Mouse (Mus musculus) forebrain, embryonic 11.5 days (tissue): ENCODE measurements around the gene Zfp36. TPM values are rescaled to one million over a fixed set of nuclear protein-coding genes. Genes with fewer than 3 reads are reported as not detected.

Source experiments
- ATAC-seq: fragments of 200-750 bp; cut with Nextera tagmentation; replicated peaks from 2 replicates; pipeline ENCODE4 v1.8.0; 2017; ENCODE audit warnings: moderate TSS enrichment; ENCODE audit not compliant: low FRiP score
- DNase-seq: peaks from one replicate; pipeline ENCODE4 v3.0.0-alpha.2; 2017; ENCODE audit warnings: low spot score
- H3K27ac ChIP-seq: fragments of 300-500 bp; sonication (generic); 2 replicates; pipeline ENCODE4 v1.5.1; 2014; ENCODE audit warnings: low read depth, low read length
- H3K27me3 ChIP-seq: fragments of 300-500 bp; sonication (generic); 2 replicates; pipeline ENCODE4 v1.6.1; 2014; ENCODE audit warnings: mild to moderate bottlenecking, low read length, mixed read lengths; ENCODE audit not compliant: control insufficient read depth, insufficient read depth
- H3K36me3 ChIP-seq: fragments of 300-500 bp; sonication (generic); 2 replicates; pipeline ENCODE4 v1.6.1; 2014; ENCODE audit warnings: mild to moderate bottlenecking, low read length, moderate library complexity, mixed read lengths; ENCODE audit not compliant: control insufficient read depth, insufficient read depth
- H3K4me1 ChIP-seq: fragments of 300-500 bp; sonication (generic); replicated peaks from 2 replicates; pipeline ENCODE4 v1.6.1; 2014; ENCODE audit warnings: low read length, mixed read lengths; ENCODE audit not compliant: control insufficient read depth, insufficient read depth
- H3K4me2 ChIP-seq: fragments of 300-500 bp; sonication (generic); 2 replicates; pipeline ENCODE4 v1.6.1; 2014; ENCODE audit warnings: low read depth, mild to moderate bottlenecking, low read length, moderate library complexity, mixed read lengths; ENCODE audit not compliant: severe bottlenecking
- H3K4me3 ChIP-seq: fragments of 300-500 bp; sonication (generic); 2 replicates; pipeline ENCODE4 v1.5.1; 2014; ENCODE audit warnings: low read depth, low read length
- H3K9ac ChIP-seq: fragments of 300-500 bp; sonication (generic); 2 replicates; pipeline ENCODE4 v1.6.1; 2014; ENCODE audit warnings: low read length
- H3K9me3 ChIP-seq: fragments of 300-500 bp; sonication (generic); 2 replicates; pipeline ENCODE4 v1.6.1; 2016; ENCODE audit warnings: low read length, mixed read lengths; ENCODE audit not compliant: control insufficient read depth
- WGBS: fragments of 180-500 bp; shearing (Covaris S2); extraction: QIAGEN DNeasy Blood & Tissue Kit; methylation state at CpG from one replicate; pipeline ENCODE4 v1.1.7; 2014; 5-methylcytosine and 5-hydroxymethylcytosine counted together
- polyA plus RNA-seq: library from polyadenylated mRNA; unstranded; fragments of >200 nt; fragmentation: Nextera tagmentation; extraction: Ambion mirVana; gene quantifications from 2 replicates; pipeline ENCODE4 v1.2.1, GENCODE M21; 2014

The Zfp36 gene
- polyA plus RNA-seq, 1 experiment from 2014 or later = 5.2 TPM

- Histone ChIP-seq H3K4me3 (peak overlapping the region; percentile 86; the same call in 1 of the 2 replicates), H3K4me2 (peak overlapping the region; percentile 85; the same call in 1 of the 2 replicates), H3K27ac (no peak overlapping the region), H3K9me3 (no peaks in the 10 kb centered on the region), H3K27me3 (no peaks in the 10 kb centered on the region), H3K36me3 (peaks cover 5% of the 10 kb centered on the region; the same call in 1 of the 2 replicates), H3K4me1 (peaks cover 10% of the 10 kb centered on the region), H3K9ac (no peak overlapping the region; the same call in 1 of the 2 replicates)
- DNase-seq (no peak), ATAC-seq (no peak)
- WGBS = 94% methylated on average over 14 of the region's 14 CpGs
Observed at GRCm38 (mm10) chr7:28370051-28370450, 10.0 kb downstream of the Zfp36 start.

GRCm38 (mm10) chr7:28368276-28368920 lies 11.7 kb downstream of the Zfp36 start:
- ATAC-seq (no peak), DNase-seq (no peak)
- no peak overlapping the region for H3K4me3 ChIP-seq
- 87% methylated on average over 16 of the region's 16 CpGs for WGBS
- no peak overlapping the region for H3K9ac ChIP-seq
- no peak overlapping the region for H3K27ac ChIP-seq
- H3K4me2 ChIP-seq = no peak overlapping the region
- H3K4me1 ChIP-seq = peaks cover 9% of the 10 kb centered on the region; the same call in 1 of the 2 replicates
- H3K27me3 ChIP-seq = no peaks in the 10 kb centered on the region
- H3K36me3 ChIP-seq = peaks cover 15% of the 10 kb centered on the region; the same call in 1 of the 2 replicates
- H3K9me3 ChIP-seq = no peaks in the 10 kb centered on the region

DNA sequence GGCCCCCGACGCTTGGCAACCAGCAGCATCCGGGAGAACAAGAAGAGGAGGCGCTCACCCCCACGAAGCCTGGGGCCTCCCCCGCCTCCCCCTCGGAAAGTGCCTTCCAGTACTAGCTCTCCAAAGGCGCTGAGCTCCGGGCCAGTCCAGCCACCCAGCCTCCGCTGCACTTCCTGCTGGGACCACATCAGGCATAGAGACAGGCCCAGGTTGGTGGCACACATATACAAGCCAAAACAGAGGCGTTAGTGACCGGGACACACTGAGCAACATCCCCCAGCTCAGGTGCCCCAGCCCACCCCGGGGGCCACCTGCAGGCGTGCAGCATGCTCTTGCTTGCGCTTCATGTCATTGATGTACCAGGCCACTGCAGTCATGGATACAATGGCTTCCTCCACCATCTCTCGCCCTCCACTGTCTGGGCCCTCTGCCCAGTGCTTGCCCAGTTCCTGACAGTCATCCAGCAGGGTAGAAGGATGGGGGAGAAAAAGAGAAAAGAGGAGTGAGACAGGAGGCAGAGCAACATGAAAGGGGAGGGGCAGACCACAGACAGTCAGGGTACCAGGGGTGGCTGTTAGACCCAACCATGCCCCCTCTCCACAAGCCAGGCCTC lies 12.3 kb downstream of the Zfp36 start:
- H3K36me3 ChIP-seq = peaks cover 15% of the 10 kb centered on the region; the same call in 1 of the 2 replicates
- ATAC-seq (no peak), DNase-seq (no peak)
- no peaks in the 10 kb centered on the region for H3K9me3 ChIP-seq
- no peak overlapping the region for H3K9ac ChIP-seq
- no peak overlapping the region for H3K4me2 ChIP-seq
- peaks cover 9% of the 10 kb centered on the region; the same call in 1 of the 2 replicates for H3K4me1 ChIP-seq
- no peak overlapping the region for H3K27ac ChIP-seq
- WGBS = 91% methylated on average over 16 of the region's 16 CpGs
- H3K4me3 ChIP-seq = no peak overlapping the region
- H3K27me3 ChIP-seq = no peaks in the 10 kb centered on the region

GRCm38 (mm10) chr7:28362441-28363060 lies 17.5 kb downstream of the Zfp36 start:
- H3K36me3 ChIP-seq = peaks cover 28% of the 10 kb centered on the region; the same call in 1 of the 2 replicates
- no peaks in the 10 kb centered on the region for H3K9me3 ChIP-seq
- H3K9ac ChIP-seq = no peak overlapping the region
- no peak for DNase-seq
- 87% methylated on average over 16 of the region's 16 CpGs for WGBS
- no peak for ATAC-seq
- no peak overlapping the region for H3K27ac ChIP-seq
- H3K4me1 ChIP-seq = peaks cover 4% of the 10 kb centered on the region
- H3K4me3 ChIP-seq = no peak overlapping the region
- no peak overlapping the region for H3K4me2 ChIP-seq
- no peaks in the 10 kb centered on the region for H3K27me3 ChIP-seq

DNA sequence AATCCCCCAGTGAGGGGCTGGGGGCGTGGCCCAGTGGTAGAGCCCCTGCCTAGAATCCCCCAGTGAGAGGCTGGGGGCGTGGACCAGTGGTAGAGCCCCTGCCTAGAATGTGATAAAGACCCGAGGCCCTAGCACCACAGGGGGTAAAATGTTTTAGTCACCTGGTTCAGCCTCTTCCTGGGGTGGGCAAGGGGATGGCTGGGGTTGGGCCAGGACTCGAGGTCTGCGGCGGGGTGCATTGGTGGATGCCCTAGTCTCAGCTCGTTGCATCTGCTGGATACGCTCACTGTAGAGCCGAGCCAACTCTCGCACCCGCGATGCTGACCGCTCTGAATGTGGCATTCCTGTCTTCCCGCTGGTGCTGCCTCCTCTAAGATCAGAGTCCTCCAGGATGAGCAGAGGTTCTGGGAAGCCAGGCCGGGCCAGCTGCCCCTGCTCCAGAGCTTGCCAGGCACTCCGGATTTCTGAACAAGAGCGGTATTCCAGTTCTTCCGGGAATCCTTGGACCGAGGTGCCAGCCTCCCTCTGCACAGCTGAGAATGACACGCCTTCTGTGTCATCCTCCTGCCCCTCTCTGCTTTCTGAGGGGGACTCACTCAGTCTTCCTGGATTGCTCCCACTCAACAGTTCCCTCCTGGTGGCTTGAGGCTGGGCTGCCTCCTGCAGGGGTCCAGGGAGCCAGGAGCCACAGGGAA lies 18.3 kb downstream of the Zfp36 start:
- WGBS = 94% methylated on average over 20 of the region's 20 CpGs
- DNase-seq (no peak), ATAC-seq (no peak)
- Histone ChIP-seq H3K9ac (no peak overlapping the region), H3K4me1 (peaks cover 7% of the 10 kb centered on the region), H3K4me3 (no peak overlapping the region), H3K27ac (no peak overlapping the region), H3K4me2 (no peak overlapping the region), H3K27me3 (no peaks in the 10 kb centered on the region), H3K36me3 (peaks cover 26% of the 10 kb centered on the region; the same call in 1 of the 2 replicates), H3K9me3 (no peaks in the 10 kb centered on the region)

GRCm38 (mm10) chr7:28360291-28360690 lies 19.8 kb downstream of the Zfp36 start:
- WGBS = 96% methylated on average over 6 of the region's 6 CpGs

GRCm38 (mm10) chr7:28359854-28360253 lies 20.2 kb downstream of the Zfp36 start:
- H3K9ac ChIP-seq = no peak overlapping the region
- H3K36me3 ChIP-seq = peaks cover 23% of the 10 kb centered on the region; the same call in 1 of the 2 replicates
- ATAC-seq = no peak
- H3K27ac ChIP-seq = no peak overlapping the region
- H3K4me2 ChIP-seq = no peak overlapping the region
- H3K27me3 ChIP-seq = no peaks in the 10 kb centered on the region
- WGBS = 96% methylated on average over 10 of the region's 10 CpGs
- no peak overlapping the region for H3K4me3 ChIP-seq
- peaks cover 7% of the 10 kb centered on the region for H3K4me1 ChIP-seq
- H3K9me3 ChIP-seq = no peaks in the 10 kb centered on the region
- no peak for DNase-seq

More at GRCm38 (mm10) chr7:28360291-28360690, 19.8 kb downstream of the Zfp36 start:
- H3K4me2 ChIP-seq = no peak overlapping the region
- peaks cover 7% of the 10 kb centered on the region for H3K4me1 ChIP-seq
- no peaks in the 10 kb centered on the region for H3K27me3 ChIP-seq
- H3K27ac ChIP-seq = no peak overlapping the region
- ATAC-seq (no peak), DNase-seq (no peak)
- peaks cover 24% of the 10 kb centered on the region; the same call in 1 of the 2 replicates for H3K36me3 ChIP-seq
- no peak overlapping the region for H3K9ac ChIP-seq
- no peak overlapping the region for H3K4me3 ChIP-seq
- no peaks in the 10 kb centered on the region for H3K9me3 ChIP-seq

DNA sequence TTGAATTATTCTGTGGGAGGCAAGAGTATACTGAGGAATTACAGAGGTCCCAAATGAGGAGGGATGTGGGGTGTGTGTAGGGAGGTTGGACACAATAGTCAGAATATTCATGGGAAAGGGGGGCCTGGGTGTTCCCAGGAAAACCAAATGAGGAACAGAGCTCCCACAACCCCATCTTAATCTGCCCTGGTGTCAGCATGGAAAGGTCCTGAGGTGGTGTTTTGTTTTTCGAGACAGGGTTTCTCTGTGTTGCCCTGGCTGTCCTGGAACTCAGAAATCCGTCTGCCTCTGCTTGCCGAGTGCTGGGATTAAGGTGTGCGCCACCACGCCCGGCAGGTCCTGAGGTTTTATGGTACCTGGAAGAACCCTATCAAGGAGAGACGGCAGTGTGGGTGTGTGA lies 21.6 kb downstream of the Zfp36 start:
- DNase-seq (no peak), ATAC-seq (peak; percentile 6; the same call in 1 of the 2 replicates)
- Histone ChIP-seq H3K9me3 (no peaks in the 10 kb centered on the region), H3K36me3 (peaks cover 17% of the 10 kb centered on the region; the same call in 1 of the 2 replicates), H3K4me3 (no peak overlapping the region), H3K9ac (no peak overlapping the region), H3K4me1 (peaks cover 7% of the 10 kb centered on the region), H3K27ac (no peak overlapping the region), H3K27me3 (no peaks in the 10 kb centered on the region), H3K4me2 (no peak overlapping the region)
- 51% methylated on average over 7 of the region's 7 CpGs for WGBS
